Mouse (Mus musculus) kidney, embryonic 15.5 days (tissue): ENCODE results near the gene Nmnat3. TPM values are rescaled to one million over a fixed set of nuclear protein-coding genes. Genes with fewer than 3 reads are reported as not detected.
A peak's percentile ranks its signal among the peaks of the same experiment; 100 is the strongest.

Experiments used
- ATAC-seq: fragments of 200-750 bp; cut with Nextera tagmentation; replicated peaks from 2 replicates; pipeline ENCODE4 v1.8.0; 2017; ENCODE audit warnings: moderate TSS enrichment; ENCODE audit not compliant: low FRiP score
- H3K27ac ChIP-seq: fragments of 300-500 bp; sonication (generic); 2 replicates; pipeline ENCODE4 v1.5.1; 2015; ENCODE audit warnings: mild to moderate bottlenecking, inconsistent platforms
- H3K27me3 ChIP-seq: fragments of 300-500 bp; sonication (generic); 2 replicates; pipeline ENCODE4 v1.6.1; 2015; ENCODE audit warnings: inconsistent platforms
- H3K36me3 ChIP-seq: fragments of 300-500 bp; sonication (generic); 2 replicates; pipeline ENCODE4 v1.6.1; 2015; ENCODE audit warnings: inconsistent platforms
- H3K4me1 ChIP-seq: fragments of 300-500 bp; sonication (generic); 2 replicates; pipeline ENCODE4 v1.6.1; 2015; ENCODE audit warnings: inconsistent platforms
- H3K4me2 ChIP-seq: fragments of 300-500 bp; sonication (generic); 2 replicates; pipeline ENCODE4 v1.6.1; 2015; ENCODE audit warnings: moderate library complexity, mild to moderate bottlenecking, inconsistent platforms
- H3K4me3 ChIP-seq: fragments of 300-500 bp; sonication (generic); replicated peaks from 2 replicates; pipeline ENCODE4 v1.5.1; 2015; ENCODE audit warnings: mild to moderate bottlenecking, inconsistent platforms
- H3K9ac ChIP-seq: fragments of 300-500 bp; sonication (generic); 2 replicates; pipeline ENCODE4 v1.6.1; 2015; ENCODE audit warnings: mild to moderate bottlenecking, inconsistent platforms
- H3K9me3 ChIP-seq: fragments of 300-500 bp; sonication (generic); replicated peaks from 2 replicates; pipeline ENCODE4 v1.6.1; 2016; ENCODE audit warnings: inconsistent platforms
- WGBS: fragments of 180-500 bp; shearing (Covaris S2); methylation state at CpG from one replicate; pipeline ENCODE4 v1.1.7; 2015; ENCODE audit warnings: mixed read lengths; 5-methylcytosine and 5-hydroxymethylcytosine counted together
- polyA plus RNA-seq: library from polyadenylated mRNA; unstranded; fragments of >200 nt; fragmentation: Nextera tagmentation; extraction: Ambion mirVana; gene quantifications from 2 replicates; pipeline ENCODE4 v1.2.1, GENCODE M21; 2015

Nmnat3 gene
- polyA plus RNA-seq, 1 experiment from 2014 or later = 10.4 TPM

DNA sequence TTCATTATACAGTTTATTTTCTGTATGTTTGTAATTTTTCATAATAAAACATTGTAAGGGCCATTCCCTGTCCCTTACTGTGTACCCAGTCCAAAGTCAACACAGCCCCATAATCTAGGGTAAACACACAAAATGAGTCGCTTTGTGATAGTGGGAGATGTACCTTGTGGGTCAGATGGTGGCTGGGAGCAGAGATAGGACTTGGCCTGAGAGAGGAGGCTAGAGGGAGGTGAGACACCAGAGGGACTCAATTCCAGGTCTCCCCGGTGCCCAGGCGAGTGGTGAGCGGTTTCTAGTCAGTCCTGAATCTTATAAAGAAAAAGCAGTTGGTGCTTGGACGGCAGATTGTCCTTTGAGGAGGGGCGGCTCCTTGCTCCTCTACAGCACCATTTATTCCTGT, 26.4 kb downstream of the Nmnat3 start:
- ATAC-seq = no peak; the same call in 1 of the 2 replicates
- H3K36me3 ChIP-seq = no peaks in the 10 kb centered on the region
- H3K27me3 ChIP-seq = no peaks in the 10 kb centered on the region
- no peaks in the 10 kb centered on the region for H3K9me3 ChIP-seq
- no peak overlapping the region for H3K4me2 ChIP-seq
- no peak overlapping the region for H3K27ac ChIP-seq
- peaks cover 18% of the 10 kb centered on the region for H3K4me1 ChIP-seq
- WGBS = 84% methylated on average over 6 of the region's 6 CpGs
- no peak overlapping the region for H3K4me3 ChIP-seq
- no peak overlapping the region for H3K9ac ChIP-seq

DNA sequence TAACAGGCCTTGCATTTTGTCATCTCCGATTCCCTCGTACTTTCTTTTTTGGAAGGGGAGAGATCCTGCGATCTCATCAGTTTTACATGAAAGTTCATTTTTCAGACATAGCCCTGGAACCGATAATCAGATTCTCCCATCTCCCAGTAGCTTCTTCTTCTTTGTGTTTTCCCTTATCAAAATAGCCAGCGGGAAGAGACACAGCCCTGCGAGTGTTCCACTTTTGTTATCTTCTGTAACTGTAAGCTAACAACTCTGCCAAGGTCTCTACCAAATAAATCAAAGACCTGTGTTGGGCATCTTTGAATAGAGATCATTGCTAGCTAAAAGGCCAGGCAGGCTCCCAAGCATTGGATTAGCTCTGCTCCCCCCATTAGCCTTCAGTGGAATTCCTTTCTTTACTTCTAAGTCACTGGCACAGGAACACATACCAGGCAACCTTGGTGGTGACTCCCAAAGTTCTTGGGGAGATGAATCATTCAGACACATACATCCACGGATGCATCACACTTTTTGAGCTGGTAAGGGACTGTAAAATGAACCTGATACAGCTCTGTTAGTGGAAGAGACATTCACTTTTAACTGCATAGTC, 26.9 kb downstream of the Nmnat3 start:
- no peak for ATAC-seq
- 80% methylated on average over 7 of the region's 7 CpGs for WGBS

DNA sequence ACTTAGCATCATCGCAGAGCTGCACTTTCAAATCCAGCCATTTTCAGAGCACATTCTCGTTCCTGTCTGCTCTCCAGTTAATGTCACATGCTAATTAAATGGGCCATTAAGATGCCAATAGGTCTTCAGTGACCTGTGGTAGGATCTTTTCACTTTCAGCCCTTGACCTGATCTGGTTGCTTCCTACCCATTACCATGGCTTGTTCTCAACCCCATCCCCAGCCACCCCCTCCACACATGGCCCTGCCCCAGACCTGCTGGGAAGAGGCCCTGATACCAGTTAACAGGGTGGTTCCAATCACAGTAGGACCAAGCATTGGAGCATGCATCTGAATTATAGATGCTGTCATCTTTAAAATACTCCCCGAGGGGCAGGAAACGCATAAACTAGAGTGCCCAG, 30.7 kb downstream of the Nmnat3 start:
- WGBS = 39% methylated on average over 4 of the region's 4 CpGs
- Histone ChIP-seq H3K27ac (no peak overlapping the region), H3K27me3 (no peaks in the 10 kb centered on the region), H3K4me2 (no peak overlapping the region), H3K9ac (no peak overlapping the region), H3K9me3 (no peaks in the 10 kb centered on the region), H3K36me3 (no peaks in the 10 kb centered on the region), H3K4me1 (peaks cover 13% of the 10 kb centered on the region), H3K4me3 (no peak overlapping the region)
- ATAC-seq = 0 out of 2 replicates have a peak, but pooled peaks have one; percentile 44

More for the DNA sequence above, 26.9 kb downstream of the Nmnat3 start:
- no peaks in the 10 kb centered on the region for H3K9me3 ChIP-seq
- H3K4me2 ChIP-seq = no peak overlapping the region
- no peaks in the 10 kb centered on the region for H3K27me3 ChIP-seq
- H3K9ac ChIP-seq = no peak overlapping the region
- H3K4me1 ChIP-seq = peaks cover 22% of the 10 kb centered on the region
- H3K27ac ChIP-seq = no peak overlapping the region
- no peaks in the 10 kb centered on the region for H3K36me3 ChIP-seq
- no peak overlapping the region for H3K4me3 ChIP-seq

DNA sequence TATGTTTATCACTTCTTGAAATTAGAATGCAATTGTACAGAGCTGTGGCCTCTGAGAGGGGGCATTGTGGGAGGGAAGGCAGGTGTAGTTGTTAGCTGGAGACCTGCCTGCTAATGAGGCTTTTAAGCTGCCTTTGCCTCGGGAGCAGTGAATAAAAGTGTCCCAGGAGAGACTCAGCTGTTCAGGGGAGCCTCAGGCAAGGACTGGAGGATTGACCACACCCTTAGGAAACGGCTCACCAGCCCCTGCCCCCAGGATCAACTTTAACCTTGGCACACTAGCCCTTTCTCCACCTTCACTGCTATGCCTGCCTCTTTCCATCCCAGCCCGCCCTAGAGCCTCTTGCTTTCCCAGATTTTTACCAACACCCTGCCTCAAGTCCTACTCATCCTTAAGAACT, 31.6 kb downstream of the Nmnat3 start:
- no peak for ATAC-seq
- H3K36me3 ChIP-seq = no peaks in the 10 kb centered on the region
- no peak overlapping the region for H3K4me3 ChIP-seq
- no peak overlapping the region for H3K27ac ChIP-seq
- H3K27me3 ChIP-seq = no peaks in the 10 kb centered on the region
- no peaks in the 10 kb centered on the region for H3K9me3 ChIP-seq
- peaks cover 13% of the 10 kb centered on the region for H3K4me1 ChIP-seq
- no peak overlapping the region for H3K9ac ChIP-seq
- WGBS = 31% methylated on average over 3 of the region's 3 CpGs
- no peak overlapping the region for H3K4me2 ChIP-seq

DNA sequence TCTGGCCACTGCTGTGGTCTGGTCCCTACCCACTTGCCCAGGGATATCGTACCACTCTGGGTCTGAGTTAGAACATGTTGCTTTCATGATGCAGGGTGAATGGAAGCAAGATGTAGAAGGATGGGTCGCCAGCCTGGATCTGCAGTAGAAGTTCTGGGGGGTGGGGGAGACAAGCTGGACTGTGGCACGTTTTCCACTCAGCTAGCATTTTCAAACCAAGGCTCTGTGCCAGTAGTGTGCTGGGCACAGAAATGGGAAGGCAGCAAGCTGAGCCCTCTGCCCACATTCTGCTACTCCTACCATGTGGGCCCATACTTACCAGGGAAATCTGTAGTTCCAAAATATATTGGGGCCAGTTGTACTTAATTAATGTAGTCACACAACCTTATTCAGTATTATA, 33.5 kb downstream of the Nmnat3 start:
- no peak overlapping the region for H3K4me3 ChIP-seq
- no peak for ATAC-seq
- no peak overlapping the region for H3K27ac ChIP-seq
- H3K4me1 ChIP-seq = peaks cover 13% of the 10 kb centered on the region
- WGBS = 85% methylated on average over 3 of the region's 3 CpGs
- no peak overlapping the region for H3K9ac ChIP-seq
- H3K9me3 ChIP-seq = no peaks in the 10 kb centered on the region
- H3K27me3 ChIP-seq = no peaks in the 10 kb centered on the region
- no peak overlapping the region for H3K4me2 ChIP-seq
- no peaks in the 10 kb centered on the region for H3K36me3 ChIP-seq

DNA sequence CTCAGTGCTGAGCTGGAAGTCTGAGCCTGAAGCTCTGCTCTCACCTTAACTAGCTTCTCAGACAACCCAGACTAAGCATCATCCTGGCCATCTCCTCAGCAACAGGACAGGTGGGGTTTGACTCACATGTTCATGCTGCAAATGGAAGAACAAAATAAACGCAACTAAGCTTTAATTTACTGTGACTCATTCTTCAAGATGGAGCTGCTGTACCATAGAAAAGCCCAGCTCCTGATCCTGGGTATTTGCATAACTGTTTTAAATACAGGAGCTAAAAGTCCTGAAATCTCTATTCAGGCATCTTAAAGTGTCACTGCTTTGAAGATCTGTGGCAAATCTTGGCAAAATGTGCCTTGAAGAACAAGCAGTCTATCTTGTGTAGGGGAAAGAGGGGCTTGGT, 38.9 kb downstream of the Nmnat3 start:
- no peak overlapping the region for H3K9ac ChIP-seq
- H3K4me3 ChIP-seq = no peak overlapping the region
- no peaks in the 10 kb centered on the region for H3K27me3 ChIP-seq
- H3K4me1 ChIP-seq = peaks cover 18% of the 10 kb centered on the region
- H3K9me3 ChIP-seq = no peaks in the 10 kb centered on the region
- H3K36me3 ChIP-seq = no peaks in the 10 kb centered on the region
- 72% methylated on average over 1 of the region's 1 CpGs for WGBS
- no peak overlapping the region for H3K27ac ChIP-seq
- no peak overlapping the region for H3K4me2 ChIP-seq
- ATAC-seq = no peak

DNA sequence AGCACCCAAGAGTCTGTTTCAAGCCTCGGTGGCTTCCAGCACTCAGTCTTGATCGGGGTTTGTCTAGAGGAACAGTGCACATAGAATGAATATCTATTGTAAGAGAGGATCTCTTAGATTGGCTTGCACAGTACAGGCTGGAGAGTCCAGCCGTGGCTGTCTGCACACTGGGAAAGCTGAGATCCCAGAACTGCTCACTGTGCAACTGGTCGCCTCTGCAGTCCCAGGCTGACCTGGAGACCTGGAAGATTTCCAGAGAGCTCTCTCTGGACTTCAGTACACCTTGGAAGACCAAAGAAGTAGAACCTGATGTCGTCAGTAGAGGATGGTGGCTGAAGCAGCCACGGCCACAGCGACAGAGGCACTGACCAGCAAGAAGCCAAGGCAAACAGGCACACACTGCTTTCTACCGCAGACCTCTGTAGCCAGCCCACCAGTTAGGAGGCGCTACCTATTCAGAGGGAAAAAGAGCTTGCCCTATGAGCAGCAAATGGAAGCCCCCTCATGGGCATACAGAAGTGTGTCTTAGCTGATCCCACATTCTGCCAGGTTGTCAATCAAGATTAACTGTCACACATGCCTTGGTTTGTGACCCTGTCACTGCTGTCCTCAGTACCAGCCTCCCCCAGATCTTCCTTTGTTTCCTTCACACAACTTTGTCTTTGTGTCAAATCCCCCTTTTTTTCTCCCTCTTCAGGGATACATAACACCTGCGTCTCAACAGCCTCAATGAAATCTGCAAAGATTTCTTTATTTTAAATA, 41.4 kb downstream of the Nmnat3 start:
- ATAC-seq = no peak
- H3K9ac ChIP-seq = no peak overlapping the region
- H3K9me3 ChIP-seq = no peaks in the 10 kb centered on the region
- H3K4me1 ChIP-seq = peaks cover 18% of the 10 kb centered on the region
- peak overlapping the region; percentile 78; the same call in 1 of the 2 replicates for H3K27ac ChIP-seq
- 83% methylated on average over 10 of the region's 10 CpGs for WGBS
- H3K36me3 ChIP-seq = no peaks in the 10 kb centered on the region
- no peaks in the 10 kb centered on the region for H3K27me3 ChIP-seq
- no peak overlapping the region for H3K4me3 ChIP-seq
- H3K4me2 ChIP-seq = no peak overlapping the region

DNA sequence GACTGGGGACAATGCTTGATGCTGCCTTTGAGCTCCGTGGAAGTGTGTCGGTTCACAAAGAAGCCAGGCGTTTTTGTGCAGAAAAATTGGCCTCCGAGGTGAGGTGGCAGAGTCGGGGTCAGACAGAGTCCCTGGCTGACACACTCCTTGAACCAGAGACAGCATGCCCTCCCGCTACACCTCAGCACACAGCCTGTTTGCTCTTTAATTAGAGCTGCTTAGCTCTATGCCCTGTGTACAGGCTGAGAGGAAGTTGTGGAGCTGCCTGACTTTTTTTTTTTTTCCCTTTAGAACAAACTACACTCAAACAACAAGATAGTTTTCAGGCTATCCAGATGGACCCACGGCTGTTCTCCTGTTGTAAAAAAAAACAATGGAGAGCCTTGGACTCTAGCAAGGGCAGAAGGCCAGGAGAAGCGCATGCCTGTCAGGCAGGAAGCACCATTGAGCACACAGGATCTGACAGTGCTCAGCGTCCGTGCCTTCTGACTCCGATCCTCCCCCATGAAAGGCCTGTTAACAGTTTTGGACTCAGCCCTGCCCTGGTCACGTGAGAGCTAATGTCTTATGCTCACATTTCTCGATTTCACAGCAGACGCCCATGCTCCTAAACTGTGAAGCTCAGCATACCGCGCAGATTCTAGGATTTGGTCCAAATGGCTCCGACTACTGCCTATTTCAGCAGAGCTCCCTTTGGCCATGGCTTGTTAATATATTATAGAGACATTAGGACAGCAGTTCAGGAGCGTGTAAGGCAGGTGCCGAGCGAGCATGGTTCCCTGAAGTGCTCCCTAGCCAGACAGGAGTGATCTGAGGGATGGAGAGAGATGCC, 42.3 kb downstream of the Nmnat3 start:
- peak; percentile 91 for ATAC-seq
- Histone ChIP-seq H3K27me3 (no peaks in the 10 kb centered on the region), H3K9me3 (no peaks in the 10 kb centered on the region), H3K4me3 (no peak overlapping the region; the same call in 1 of the 2 replicates), H3K4me2 (peak overlapping the region; percentile 41), H3K4me1 (peaks cover 18% of the 10 kb centered on the region), H3K9ac (no peak overlapping the region), H3K27ac (peak overlapping the region; percentile 78), H3K36me3 (no peaks in the 10 kb centered on the region)
- 31% methylated on average over 20 of the region's 20 CpGs for WGBS

DNA sequence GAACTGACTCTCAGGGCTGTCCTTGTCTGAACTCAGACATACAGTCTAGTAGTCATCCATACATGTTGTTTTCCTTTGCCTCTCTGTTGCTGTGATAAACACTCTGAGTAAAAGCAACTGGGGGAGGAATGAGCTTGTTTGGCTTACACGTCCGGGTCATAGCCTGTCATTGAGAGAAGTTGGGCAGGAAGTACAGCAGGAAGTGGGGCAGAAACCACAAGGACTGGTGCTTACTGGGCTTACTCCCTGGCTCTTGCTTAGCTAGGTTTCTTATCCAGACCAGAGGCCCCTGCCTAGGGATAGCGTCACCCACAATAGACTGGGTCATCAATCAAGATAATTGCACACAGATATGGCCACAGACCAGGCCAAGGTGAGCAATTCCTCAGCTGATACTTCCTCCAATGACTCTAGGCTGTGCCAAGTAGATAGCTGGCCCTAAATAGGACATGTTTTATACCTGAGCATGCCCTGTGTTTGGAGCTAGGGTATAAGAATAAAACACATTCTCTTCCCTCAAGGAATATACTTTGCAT, 46.1 kb downstream of the Nmnat3 start:
- WGBS = 50% methylated on average over 3 of the region's 3 CpGs
- Histone ChIP-seq H3K9me3 (no peaks in the 10 kb centered on the region), H3K27me3 (no peaks in the 10 kb centered on the region), H3K4me1 (peaks cover 23% of the 10 kb centered on the region), H3K27ac (no peak overlapping the region), H3K4me3 (no peak overlapping the region), H3K9ac (no peak overlapping the region), H3K4me2 (no peak overlapping the region), H3K36me3 (no peaks in the 10 kb centered on the region)
- ATAC-seq = no peak

DNA sequence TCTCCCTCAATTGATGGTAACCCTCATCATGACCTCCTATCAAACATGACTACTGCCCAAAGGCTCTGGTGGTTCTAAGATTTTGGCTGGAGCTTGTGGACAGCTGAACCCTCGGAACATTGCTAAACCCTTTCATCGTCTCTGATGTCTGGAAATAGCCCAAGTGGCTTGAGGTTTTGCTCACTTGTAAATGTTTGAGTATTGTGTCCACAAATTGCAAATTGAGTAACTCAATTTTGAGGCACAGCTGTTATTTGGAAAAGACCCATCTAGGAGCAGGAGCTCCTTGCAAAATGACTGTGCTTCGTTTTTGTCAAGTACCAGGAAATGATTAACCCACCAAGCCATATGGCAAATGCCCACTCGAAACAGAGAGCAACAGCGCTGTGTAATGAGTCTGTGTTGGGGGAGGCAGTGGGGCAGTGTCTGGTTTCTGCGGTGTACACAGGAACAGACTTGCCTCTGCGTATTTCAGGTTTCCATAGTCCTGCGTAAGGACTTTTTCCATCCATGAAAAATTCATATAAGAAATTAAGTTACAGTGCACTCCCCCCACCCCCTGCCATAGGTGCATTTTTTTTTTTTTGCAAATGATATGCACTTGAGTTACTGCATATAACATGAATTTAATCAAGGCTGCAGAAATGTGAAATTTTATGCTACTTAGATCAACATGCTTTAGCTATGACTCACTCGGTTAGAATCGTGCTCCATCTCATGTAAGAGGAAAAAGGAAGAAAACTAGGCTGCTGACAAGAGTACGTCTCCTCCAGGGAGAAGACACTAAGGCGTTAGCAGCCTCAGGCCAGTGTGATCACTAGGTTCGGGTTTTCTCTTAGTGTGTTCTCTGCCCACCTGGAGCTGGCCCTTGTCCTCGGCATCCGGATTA, 50.9 kb downstream of the Nmnat3 start:
- H3K9me3 ChIP-seq = no peaks in the 10 kb centered on the region
- no peak overlapping the region for H3K9ac ChIP-seq
- no peaks in the 10 kb centered on the region for H3K36me3 ChIP-seq
- no peaks in the 10 kb centered on the region for H3K27me3 ChIP-seq
- ATAC-seq = no peak
- WGBS = 67% methylated on average over 15 of the region's 15 CpGs
- H3K4me2 ChIP-seq = no peak overlapping the region
- no peak overlapping the region for H3K27ac ChIP-seq
- H3K4me3 ChIP-seq = no peak overlapping the region
- H3K4me1 ChIP-seq = peaks cover 14% of the 10 kb centered on the region

DNA sequence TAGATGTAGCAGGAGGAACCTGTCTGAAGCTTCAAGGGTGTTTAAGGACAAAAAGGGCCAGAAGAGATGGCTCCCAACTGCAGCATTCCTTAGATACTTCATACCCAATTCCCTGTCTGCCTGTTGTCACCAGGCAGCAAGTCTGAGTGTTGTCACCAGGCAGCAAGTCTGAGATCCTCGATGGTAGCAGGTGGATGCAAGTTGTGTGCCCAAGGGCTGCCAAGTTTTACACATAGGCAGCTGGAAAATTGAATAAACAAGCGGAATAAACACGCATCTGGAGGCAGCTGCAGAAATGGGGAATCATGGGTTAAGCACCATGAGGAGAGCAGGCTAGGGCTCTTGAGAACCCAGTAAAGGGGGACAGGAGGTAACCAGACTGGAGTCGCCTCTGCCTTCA, 52.7 kb downstream of the Nmnat3 start:
- Histone ChIP-seq H3K36me3 (no peaks in the 10 kb centered on the region), H3K4me3 (no peak overlapping the region), H3K9ac (no peak overlapping the region), H3K4me1 (peaks cover 14% of the 10 kb centered on the region), H3K27ac (no peak overlapping the region), H3K27me3 (no peaks in the 10 kb centered on the region), H3K9me3 (no peaks in the 10 kb centered on the region), H3K4me2 (no peak overlapping the region)
- ATAC-seq = no peak; the same call in 1 of the 2 replicates
- WGBS = 82% methylated on average over 4 of the region's 4 CpGs
